Mouse (Mus musculus): Measurements from ENCODE around the gene Fcrla.

DNA sequence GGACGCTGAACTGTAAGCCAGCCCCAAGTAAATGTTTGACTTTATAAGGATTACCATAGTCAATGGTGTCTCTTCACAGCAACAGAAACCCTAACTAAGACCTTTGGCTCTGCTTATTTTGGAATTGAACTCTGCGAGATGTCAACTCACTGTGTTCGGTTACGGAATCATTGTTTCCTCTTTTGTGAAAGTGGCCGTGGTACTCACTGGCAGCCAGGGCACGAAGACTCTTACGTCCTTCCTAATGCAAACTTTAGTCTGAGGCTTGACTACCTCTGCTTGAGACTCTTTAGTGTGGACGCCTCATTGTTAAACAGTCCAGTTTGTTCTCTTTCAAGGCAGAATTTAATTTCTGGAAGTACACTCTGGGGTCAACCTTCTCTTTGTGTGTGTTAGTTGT is 8.1 kb downstream of the Fcrla start:
- TF ChIP-seq CTCF (IDR thresholded peaks at IDR 0.05; ENCODE audit: extremely low read depth, insufficient read length, insufficient replicate concordance, low read depth, low read length) = no peak
- TF ChIP-seq POLR2A (IDR thresholded peaks at IDR 0.05; ENCODE audit: low read depth, low read length) = no peak

Measured in small intestine, adult 2 months (tissue).